Mouse (Mus musculus): ENCODE results near the gene Galnt10.

GRCm38 (mm10) chr11:57652923-57653660 lies 7.8 kb downstream of the Galnt10 start:
- TF ChIP-seq CTCF (IDR thresholded peaks at IDR 0.05) = no peak
- no peak for TF ChIP-seq EP300 (IDR thresholded peaks at IDR 0.05)

Data from lung, postnatal 0 days (tissue).